Mouse (Mus musculus): ENCODE data around the gene Sp1. TPM values are rescaled to one million over a fixed set of nuclear protein-coding genes. Genes with fewer than 3 reads are reported as not detected.
A peak's percentile ranks its signal among the peaks of the same experiment; 100 is the strongest.

The Sp1 gene
- polyA plus RNA-seq, 1 experiment from 2014 or later, result 15.5 TPM

GRCm38 (mm10) chr15:102470183-102470604 lies 64.3 kb downstream of the Sp1 start, which contains the start of gene Pcbp2:
Gene Pcbp2, plus strand, starts transcription at chr15:102470539.
- H3K4me1 ChIP-seq (ENCODE audit: control insufficient read depth, insufficient read depth, low read length), result peaks cover 15% of the 10 kb centered on the region
- DNase-seq (ENCODE audit: low spot score) (peak; percentile 99), ATAC-seq (ENCODE audit: low read depth) (peak; percentile 99)
- H3K4me2 ChIP-seq (ENCODE audit: low read depth, low read length), result peak within 1 kb of the TSS; percentile 75
- WGBS, result under 1% methylated on average over 24 of the region's 40 CpGs
- peak within 1 kb of the TSS; percentile 93 for H3K27ac ChIP-seq (replicated peaks; ENCODE audit: low read depth, low read length)
- H3K36me3 ChIP-seq (ENCODE audit: control insufficient read depth, insufficient read depth, low read length), result peaks cover 22% of the 10 kb centered on the region
- peak within 1 kb of the TSS; percentile 58 for H3K4me3 ChIP-seq (ENCODE audit: low read depth, low read length)
- H3K9ac ChIP-seq (ENCODE audit: low read depth, low read length), result peak within 1 kb of the TSS; percentile 82
- H3K27me3 ChIP-seq (replicated peaks; ENCODE audit: control insufficient read depth, insufficient read depth, low read length), result no peaks in the 10 kb centered on the region
- no peaks in the 10 kb centered on the region for H3K9me3 ChIP-seq (ENCODE audit: control insufficient read depth, low read length)

GRCm38 (mm10) chr15:102470605-102471294 lies 64.8 kb downstream of the Sp1 start:
- Histone ChIP-seq H3K9me3 (ENCODE audit: control insufficient read depth, low read length) (no peaks in the 10 kb centered on the region), H3K27me3 (replicated peaks; ENCODE audit: control insufficient read depth, insufficient read depth, low read length) (no peaks in the 10 kb centered on the region), H3K4me2 (ENCODE audit: low read depth, low read length) (peak overlapping the region; percentile 75), H3K4me3 (ENCODE audit: low read depth, low read length) (peak overlapping the region; percentile 58), H3K36me3 (ENCODE audit: control insufficient read depth, insufficient read depth, low read length) (peaks cover 28% of the 10 kb centered on the region), H3K4me1 (ENCODE audit: control insufficient read depth, insufficient read depth, low read length) (peaks cover 15% of the 10 kb centered on the region), H3K27ac (replicated peaks; ENCODE audit: low read depth, low read length) (peak overlapping the region; percentile 93), H3K9ac (ENCODE audit: low read depth, low read length) (peak overlapping the region; percentile 82)
- WGBS, result 0% methylated on average over 19 of the region's 67 CpGs
- ATAC-seq (ENCODE audit: low read depth) (peak; percentile 64), DNase-seq (ENCODE audit: low spot score) (peak; percentile 89)

GRCm38 (mm10) chr15:102471295-102471645 lies 65.3 kb downstream of the Sp1 start:
- H3K9ac ChIP-seq (ENCODE audit: low read depth, low read length), result peak overlapping the region; percentile 82
- H3K9me3 ChIP-seq (ENCODE audit: control insufficient read depth, low read length), result no peaks in the 10 kb centered on the region
- no peaks in the 10 kb centered on the region for H3K27me3 ChIP-seq (replicated peaks; ENCODE audit: control insufficient read depth, insufficient read depth, low read length)
- peak overlapping the region; percentile 58 for H3K4me3 ChIP-seq (ENCODE audit: low read depth, low read length)
- peak overlapping the region; percentile 93 for H3K27ac ChIP-seq (replicated peaks; ENCODE audit: low read depth, low read length)
- no peak for DNase-seq (ENCODE audit: low spot score)
- 0% methylated on average over 10 of the region's 10 CpGs for WGBS
- H3K4me1 ChIP-seq (ENCODE audit: control insufficient read depth, insufficient read depth, low read length), result peaks cover 15% of the 10 kb centered on the region
- ATAC-seq (ENCODE audit: low read depth), result no peak
- peak overlapping the region; percentile 75 for H3K4me2 ChIP-seq (ENCODE audit: low read depth, low read length)
- H3K36me3 ChIP-seq (ENCODE audit: control insufficient read depth, insufficient read depth, low read length), result peaks cover 33% of the 10 kb centered on the region

GRCm38 (mm10) chr15:102471727-102472126 lies 65.8 kb downstream of the Sp1 start:
- Histone ChIP-seq H3K36me3 (ENCODE audit: control insufficient read depth, insufficient read depth, low read length) (peaks cover 38% of the 10 kb centered on the region), H3K4me2 (ENCODE audit: low read depth, low read length) (peak overlapping the region; percentile 75), H3K9ac (ENCODE audit: low read depth, low read length) (peak overlapping the region; percentile 82), H3K27me3 (replicated peaks; ENCODE audit: control insufficient read depth, insufficient read depth, low read length) (no peaks in the 10 kb centered on the region), H3K4me3 (ENCODE audit: low read depth, low read length) (peak overlapping the region; percentile 58), H3K9me3 (ENCODE audit: control insufficient read depth, low read length) (no peaks in the 10 kb centered on the region), H3K4me1 (ENCODE audit: control insufficient read depth, insufficient read depth, low read length) (peaks cover 15% of the 10 kb centered on the region), H3K27ac (replicated peaks; ENCODE audit: low read depth, low read length) (no peak overlapping the region)
- DNase-seq (ENCODE audit: low spot score) (no peak), ATAC-seq (ENCODE audit: low read depth) (no peak)

GRCm38 (mm10) chr15:102473246-102473645 lies 67.3 kb downstream of the Sp1 start:
- H3K27ac ChIP-seq (replicated peaks; ENCODE audit: low read depth, low read length), result no peak overlapping the region
- H3K36me3 ChIP-seq (ENCODE audit: control insufficient read depth, insufficient read depth, low read length), result peaks cover 53% of the 10 kb centered on the region
- peaks cover 15% of the 10 kb centered on the region for H3K4me1 ChIP-seq (ENCODE audit: control insufficient read depth, insufficient read depth, low read length)
- no peaks in the 10 kb centered on the region for H3K27me3 ChIP-seq (replicated peaks; ENCODE audit: control insufficient read depth, insufficient read depth, low read length)
- no peaks in the 10 kb centered on the region for H3K9me3 ChIP-seq (ENCODE audit: control insufficient read depth, low read length)
- no peak overlapping the region for H3K9ac ChIP-seq (ENCODE audit: low read depth, low read length)
- DNase-seq (ENCODE audit: low spot score) (no peak), ATAC-seq (ENCODE audit: low read depth) (no peak)
- H3K4me3 ChIP-seq (ENCODE audit: low read depth, low read length), result no peak overlapping the region
- H3K4me2 ChIP-seq (ENCODE audit: low read depth, low read length), result peak overlapping the region; percentile 75; the same call in 1 of the 2 replicates
- WGBS, result 63% methylated on average over 2 of the region's 2 CpGs

- H3K4me1 ChIP-seq (ENCODE audit: control insufficient read depth, insufficient read depth, low read length), result peaks cover 15% of the 10 kb centered on the region
- H3K4me2 ChIP-seq (ENCODE audit: low read depth, low read length), result no peak overlapping the region
- ATAC-seq (ENCODE audit: low read depth) (no peak), DNase-seq (ENCODE audit: low spot score) (no peak)
- H3K36me3 ChIP-seq (ENCODE audit: control insufficient read depth, insufficient read depth, low read length), result peaks cover 64% of the 10 kb centered on the region
- H3K9me3 ChIP-seq (ENCODE audit: control insufficient read depth, low read length), result no peaks in the 10 kb centered on the region
- H3K27ac ChIP-seq (replicated peaks; ENCODE audit: low read depth, low read length), result no peak overlapping the region
- 95% methylated on average over 2 of the region's 2 CpGs for WGBS
- H3K9ac ChIP-seq (ENCODE audit: low read depth, low read length), result no peak overlapping the region
- H3K4me3 ChIP-seq (ENCODE audit: low read depth, low read length), result no peak overlapping the region
- no peaks in the 10 kb centered on the region for H3K27me3 ChIP-seq (replicated peaks; ENCODE audit: control insufficient read depth, insufficient read depth, low read length)
Measured at GRCm38 (mm10) chr15:102474520-102474919, 68.6 kb downstream of the Sp1 start.

- peaks cover 90% of the 10 kb centered on the region for H3K36me3 ChIP-seq (ENCODE audit: control insufficient read depth, insufficient read depth, low read length)
- no peak overlapping the region for H3K27ac ChIP-seq (replicated peaks; ENCODE audit: low read depth, low read length)
- no peaks in the 10 kb centered on the region for H3K4me1 ChIP-seq (ENCODE audit: control insufficient read depth, insufficient read depth, low read length)
- DNase-seq (ENCODE audit: low spot score) (no peak), ATAC-seq (ENCODE audit: low read depth) (no peak)
- H3K4me2 ChIP-seq (ENCODE audit: low read depth, low read length), result no peak overlapping the region
- H3K4me3 ChIP-seq (ENCODE audit: low read depth, low read length), result no peak overlapping the region
- H3K27me3 ChIP-seq (replicated peaks; ENCODE audit: control insufficient read depth, insufficient read depth, low read length), result no peaks in the 10 kb centered on the region
- no peak overlapping the region for H3K9ac ChIP-seq (ENCODE audit: low read depth, low read length)
- no peaks in the 10 kb centered on the region for H3K9me3 ChIP-seq (ENCODE audit: control insufficient read depth, low read length)
- 82% methylated on average over 3 of the region's 3 CpGs for WGBS
Measured at GRCm38 (mm10) chr15:102483136-102483535, 77.2 kb downstream of the Sp1 start.

GRCm38 (mm10) chr15:102485853-102486252 lies 79.9 kb downstream of the Sp1 start:
- H3K4me2 ChIP-seq (ENCODE audit: low read depth, low read length), result no peak overlapping the region
- ATAC-seq (ENCODE audit: low read depth) (no peak), DNase-seq (ENCODE audit: low spot score) (no peak)
- no peaks in the 10 kb centered on the region for H3K9me3 ChIP-seq (ENCODE audit: control insufficient read depth, low read length)
- 93% methylated on average over 12 of the region's 12 CpGs for WGBS
- H3K4me1 ChIP-seq (ENCODE audit: control insufficient read depth, insufficient read depth, low read length), result no peaks in the 10 kb centered on the region
- H3K27me3 ChIP-seq (replicated peaks; ENCODE audit: control insufficient read depth, insufficient read depth, low read length), result no peaks in the 10 kb centered on the region
- no peak overlapping the region for H3K9ac ChIP-seq (ENCODE audit: low read depth, low read length)
- no peak overlapping the region for H3K27ac ChIP-seq (replicated peaks; ENCODE audit: low read depth, low read length)
- no peak overlapping the region for H3K4me3 ChIP-seq (ENCODE audit: low read depth, low read length)
- peaks cover 93% of the 10 kb centered on the region for H3K36me3 ChIP-seq (ENCODE audit: control insufficient read depth, insufficient read depth, low read length)
